Mouse (Mus musculus): ENCODE results near the gene Fam241a. TPM values are rescaled to one million over a fixed set of nuclear protein-coding genes. Genes with fewer than 3 reads are reported as not detected.

Fam241a gene
- polyA plus RNA-seq, 1 experiment from 2014 or later, result 9.6 TPM

GRCm38 (mm10) chr3:127890008-127890407, 6.1 kb downstream of the Fam241a start:
- no peak for ATAC-seq
- no peak for DNase-seq (ENCODE audit: low spot score)
- no peaks in the 10 kb centered on the region for H3K9me3 ChIP-seq (replicated peaks; ENCODE audit: control insufficient read depth, low read length)
- H3K27me3 ChIP-seq (replicated peaks; ENCODE audit: control insufficient read depth, insufficient read depth, low read length), result no peaks in the 10 kb centered on the region
- no peak overlapping the region for H3K9ac ChIP-seq (ENCODE audit: low read length)
- no peaks in the 10 kb centered on the region for H3K36me3 ChIP-seq (ENCODE audit: control insufficient read depth, insufficient read depth, low read length)
- peaks cover 5% of the 10 kb centered on the region; the same call in 1 of the 2 replicates for H3K4me1 ChIP-seq (ENCODE audit: control insufficient read depth, insufficient read depth, low read length)
- H3K4me2 ChIP-seq (ENCODE audit: low read length), result no peak overlapping the region
- no peak overlapping the region for H3K27ac ChIP-seq (ENCODE audit: low read depth, low read length)
- H3K4me3 ChIP-seq (ENCODE audit: low read depth, low read length), result no peak overlapping the region

GRCm38 (mm10) chr3:127889570-127889969, 6.6 kb downstream of the Fam241a start:
- no peak overlapping the region for H3K4me3 ChIP-seq (ENCODE audit: low read depth, low read length)
- H3K4me1 ChIP-seq (ENCODE audit: control insufficient read depth, insufficient read depth, low read length), result peaks cover 5% of the 10 kb centered on the region; the same call in 1 of the 2 replicates
- H3K27ac ChIP-seq (ENCODE audit: low read depth, low read length), result no peak overlapping the region
- no peaks in the 10 kb centered on the region for H3K9me3 ChIP-seq (replicated peaks; ENCODE audit: control insufficient read depth, low read length)
- no peak for ATAC-seq
- 73% methylated on average over 3 of the region's 3 CpGs for WGBS
- H3K4me2 ChIP-seq (ENCODE audit: low read length), result no peak overlapping the region
- H3K9ac ChIP-seq (ENCODE audit: low read length), result no peak overlapping the region
- DNase-seq (ENCODE audit: low spot score), result no peak
- no peaks in the 10 kb centered on the region for H3K36me3 ChIP-seq (ENCODE audit: control insufficient read depth, insufficient read depth, low read length)
- H3K27me3 ChIP-seq (replicated peaks; ENCODE audit: control insufficient read depth, insufficient read depth, low read length), result no peaks in the 10 kb centered on the region

- no peaks in the 10 kb centered on the region for H3K27me3 ChIP-seq (replicated peaks; ENCODE audit: control insufficient read depth, insufficient read depth, low read length)
- DNase-seq (ENCODE audit: low spot score) (no peak), ATAC-seq (no peak)
These were observed 14.4 kb downstream of the Fam241a start for GRCm38 (mm10) chr3:127881684-127882083.

GRCm38 (mm10) chr3:127879968-127880367, 16.2 kb downstream of the Fam241a start:
- ATAC-seq, result no peak
- 79% methylated on average over 3 of the region's 3 CpGs for WGBS
- no peaks in the 10 kb centered on the region for H3K9me3 ChIP-seq (replicated peaks; ENCODE audit: control insufficient read depth, low read length)
- no peaks in the 10 kb centered on the region for H3K27me3 ChIP-seq (replicated peaks; ENCODE audit: control insufficient read depth, insufficient read depth, low read length)
- no peak overlapping the region for H3K4me2 ChIP-seq (ENCODE audit: low read length)
- no peak overlapping the region for H3K9ac ChIP-seq (ENCODE audit: low read length)
- H3K36me3 ChIP-seq (ENCODE audit: control insufficient read depth, insufficient read depth, low read length), result no peaks in the 10 kb centered on the region
- H3K27ac ChIP-seq (ENCODE audit: low read depth, low read length), result no peak overlapping the region
- no peaks in the 10 kb centered on the region for H3K4me1 ChIP-seq (ENCODE audit: control insufficient read depth, insufficient read depth, low read length)
- DNase-seq (ENCODE audit: low spot score), result no peak
- no peak overlapping the region for H3K4me3 ChIP-seq (ENCODE audit: low read depth, low read length)

More at GRCm38 (mm10) chr3:127881684-127882083, 14.4 kb downstream of the Fam241a start:
- WGBS, result 75% methylated on average over 2 of the region's 2 CpGs
- Histone ChIP-seq H3K4me2 (ENCODE audit: low read length) (no peak overlapping the region), H3K9ac (ENCODE audit: low read length) (no peak overlapping the region), H3K4me3 (ENCODE audit: low read depth, low read length) (no peak overlapping the region), H3K36me3 (ENCODE audit: control insufficient read depth, insufficient read depth, low read length) (no peaks in the 10 kb centered on the region), H3K4me1 (ENCODE audit: control insufficient read depth, insufficient read depth, low read length) (no peaks in the 10 kb centered on the region), H3K9me3 (replicated peaks; ENCODE audit: control insufficient read depth, low read length) (no peaks in the 10 kb centered on the region), H3K27ac (ENCODE audit: low read depth, low read length) (no peak overlapping the region)

GRCm38 (mm10) chr3:127875509-127875908, 20.6 kb downstream of the Fam241a start:
- DNase-seq (ENCODE audit: low spot score) (no peak), ATAC-seq (no peak)
- Histone ChIP-seq H3K9ac (ENCODE audit: low read length) (no peak overlapping the region), H3K4me1 (ENCODE audit: control insufficient read depth, insufficient read depth, low read length) (no peaks in the 10 kb centered on the region), H3K4me2 (ENCODE audit: low read length) (no peak overlapping the region), H3K4me3 (ENCODE audit: low read depth, low read length) (no peak overlapping the region), H3K9me3 (replicated peaks; ENCODE audit: control insufficient read depth, low read length) (no peaks in the 10 kb centered on the region), H3K36me3 (ENCODE audit: control insufficient read depth, insufficient read depth, low read length) (no peaks in the 10 kb centered on the region), H3K27me3 (replicated peaks; ENCODE audit: control insufficient read depth, insufficient read depth, low read length) (no peaks in the 10 kb centered on the region), H3K27ac (ENCODE audit: low read depth, low read length) (no peak overlapping the region)
- WGBS, result 92% methylated on average over 2 of the region's 2 CpGs

GRCm38 (mm10) chr3:127875059-127875458, 21.1 kb downstream of the Fam241a start:
- H3K27ac ChIP-seq (ENCODE audit: low read depth, low read length), result no peak overlapping the region
- no peaks in the 10 kb centered on the region for H3K4me1 ChIP-seq (ENCODE audit: control insufficient read depth, insufficient read depth, low read length)
- DNase-seq (ENCODE audit: low spot score) (no peak), ATAC-seq (no peak)
- H3K4me3 ChIP-seq (ENCODE audit: low read depth, low read length), result no peak overlapping the region
- H3K27me3 ChIP-seq (replicated peaks; ENCODE audit: control insufficient read depth, insufficient read depth, low read length), result no peaks in the 10 kb centered on the region
- WGBS, result 90% methylated on average over 7 of the region's 7 CpGs
- no peaks in the 10 kb centered on the region for H3K9me3 ChIP-seq (replicated peaks; ENCODE audit: control insufficient read depth, low read length)
- no peaks in the 10 kb centered on the region for H3K36me3 ChIP-seq (ENCODE audit: control insufficient read depth, insufficient read depth, low read length)
- H3K4me2 ChIP-seq (ENCODE audit: low read length), result no peak overlapping the region
- H3K9ac ChIP-seq (ENCODE audit: low read length), result no peak overlapping the region

GRCm38 (mm10) chr3:127874254-127874883, 21.8 kb downstream of the Fam241a start:
- 54% methylated on average over 4 of the region's 4 CpGs for WGBS
- no peak overlapping the region for H3K4me2 ChIP-seq (ENCODE audit: low read length)
- H3K36me3 ChIP-seq (ENCODE audit: control insufficient read depth, insufficient read depth, low read length), result no peaks in the 10 kb centered on the region
- no peaks in the 10 kb centered on the region for H3K4me1 ChIP-seq (ENCODE audit: control insufficient read depth, insufficient read depth, low read length)
- DNase-seq (ENCODE audit: low spot score) (peak; percentile 58), ATAC-seq (peak; percentile 58)
- no peaks in the 10 kb centered on the region for H3K9me3 ChIP-seq (replicated peaks; ENCODE audit: control insufficient read depth, low read length)
- no peak overlapping the region for H3K4me3 ChIP-seq (ENCODE audit: low read depth, low read length)
- H3K27ac ChIP-seq (ENCODE audit: low read depth, low read length), result no peak overlapping the region
- H3K9ac ChIP-seq (ENCODE audit: low read length), result no peak overlapping the region
- no peaks in the 10 kb centered on the region for H3K27me3 ChIP-seq (replicated peaks; ENCODE audit: control insufficient read depth, insufficient read depth, low read length)

- H3K27me3 ChIP-seq (replicated peaks; ENCODE audit: control insufficient read depth, insufficient read depth, low read length), result no peaks in the 10 kb centered on the region
- WGBS, result 88% methylated on average over 9 of the region's 9 CpGs
These were observed 24.5 kb downstream of the Fam241a start for GRCm38 (mm10) chr3:127871575-127871974.

GRCm38 (mm10) chr3:127868880-127869279, 27.2 kb downstream of the Fam241a start:
- ATAC-seq (peak; percentile 94), DNase-seq (ENCODE audit: low spot score) (peak; percentile 79)
- Histone ChIP-seq H3K36me3 (ENCODE audit: control insufficient read depth, insufficient read depth, low read length) (no peaks in the 10 kb centered on the region), H3K9me3 (replicated peaks; ENCODE audit: control insufficient read depth, low read length) (no peaks in the 10 kb centered on the region), H3K27me3 (replicated peaks; ENCODE audit: control insufficient read depth, insufficient read depth, low read length) (no peaks in the 10 kb centered on the region), H3K4me3 (ENCODE audit: low read depth, low read length) (no peak overlapping the region), H3K27ac (ENCODE audit: low read depth, low read length) (0 out of 2 replicates have a peak overlapping the region, but pooled peaks have one; percentile 5), H3K4me2 (ENCODE audit: low read length) (no peak overlapping the region), H3K4me1 (ENCODE audit: control insufficient read depth, insufficient read depth, low read length) (peaks cover 11% of the 10 kb centered on the region), H3K9ac (ENCODE audit: low read length) (no peak overlapping the region)
- WGBS, result 10% methylated on average over 5 of the region's 5 CpGs

More at GRCm38 (mm10) chr3:127871575-127871974, 24.5 kb downstream of the Fam241a start:
- Histone ChIP-seq H3K9ac (ENCODE audit: low read length) (no peak overlapping the region), H3K27ac (ENCODE audit: low read depth, low read length) (no peak overlapping the region), H3K36me3 (ENCODE audit: control insufficient read depth, insufficient read depth, low read length) (no peaks in the 10 kb centered on the region), H3K4me2 (ENCODE audit: low read length) (no peak overlapping the region), H3K9me3 (replicated peaks; ENCODE audit: control insufficient read depth, low read length) (no peaks in the 10 kb centered on the region), H3K4me3 (ENCODE audit: low read depth, low read length) (no peak overlapping the region), H3K4me1 (ENCODE audit: control insufficient read depth, insufficient read depth, low read length) (peaks cover 11% of the 10 kb centered on the region)
- DNase-seq (ENCODE audit: low spot score) (no peak), ATAC-seq (no peak)

All from forebrain, embryonic 14.5 days (tissue).